Mouse (Mus musculus) heart, postnatal 0 days (tissue): ENCODE data around the gene Ppp1r3g. TPM values are rescaled to one million over a fixed set of nuclear protein-coding genes. Genes with fewer than 3 reads are reported as not detected.
A peak's percentile ranks its signal among the peaks of the same experiment; 100 is the strongest.

Experiments
- ATAC-seq: fragments of 200-750 bp; cut with Nextera tagmentation; 2 replicates; pipeline ENCODE4 v1.8.0; 2017; ENCODE audit warnings: low read depth, moderate number of reproducible peaks, moderate library complexity; ENCODE audit not compliant: insufficient read depth
- DNase-seq: peaks from one replicate; pipeline ENCODE4 v3.0.0-alpha.2; 2016; ENCODE audit warnings: low spot score
- H3K27ac ChIP-seq: fragments of 300-500 bp; sonication (generic); 2 replicates; pipeline ENCODE4 v1.5.1; 2014; ENCODE audit warnings: low read depth, mild to moderate bottlenecking
- H3K27me3 ChIP-seq: fragments of 300-500 bp; sonication (generic); 2 replicates; pipeline ENCODE4 v1.6.1; 2014; ENCODE audit warnings: low read length, mixed read lengths; ENCODE audit not compliant: control insufficient read depth, insufficient read depth
- H3K36me3 ChIP-seq: fragments of 300-500 bp; sonication (generic); replicated peaks from 2 replicates; pipeline ENCODE4 v1.6.1; 2014; ENCODE audit warnings: low read length, mixed read lengths; ENCODE audit not compliant: control insufficient read depth, insufficient read depth
- H3K4me1 ChIP-seq: fragments of 300-500 bp; sonication (generic); 2 replicates; pipeline ENCODE4 v1.6.1; 2014; ENCODE audit warnings: antibody characterized with exemption; ENCODE audit not compliant: control insufficient read depth, insufficient read depth
- H3K4me2 ChIP-seq: fragments of 300-500 bp; sonication (generic); 2 replicates; pipeline ENCODE4 v1.6.1; 2014; ENCODE audit warnings: low read depth, mild to moderate bottlenecking, low read length, moderate library complexity
- H3K4me3 ChIP-seq: fragments of 300-500 bp; sonication (generic); 2 replicates; pipeline ENCODE4 v1.5.1; 2014; ENCODE audit warnings: low read depth, low read length
- H3K9ac ChIP-seq: fragments of 300-500 bp; sonication (generic); replicated peaks from 2 replicates; pipeline ENCODE4 v1.6.1; 2014; ENCODE audit warnings: low read depth, low read length, mixed read lengths
- H3K9me3 ChIP-seq: fragments of 300-500 bp; sonication (generic); replicated peaks from 2 replicates; pipeline ENCODE4 v1.6.1; 2016; ENCODE audit warnings: low read length; ENCODE audit not compliant: control insufficient read depth
- CTCF ChIP-seq: IDR thresholded peaks from 2 replicates; pipeline ENCODE4 v1.5.1; 2016; ENCODE audit warnings: antibody characterized with exemption, control low read depth, low read depth
- EP300 ChIP-seq: IDR thresholded peaks from 2 replicates; pipeline ENCODE4 v1.6.1; 2016; ENCODE audit warnings: antibody characterized with exemption, low read depth
- WGBS: fragments of 180-500 bp; shearing (Covaris S2); extraction: QIAGEN DNeasy Blood & Tissue Kit; methylation state at CpG from one replicate; pipeline ENCODE4 v1.1.7; 2014; 5-methylcytosine and 5-hydroxymethylcytosine counted together
- polyA plus RNA-seq: library from polyadenylated mRNA; unstranded; fragments of >200 nt; fragmentation: Nextera tagmentation; extraction: Ambion mirVana; gene quantifications from 2 replicates; pipeline ENCODE4 v1.2.1, GENCODE M21; 2015
- total RNA-seq: library from RNA; depleted of rRNA; stranded (reverse); fragments of >200 nt; gene quantifications from 2 replicates; pipeline ENCODE4 v1.2.3, GENCODE M21; 2014; ENCODE audit warnings: low replicate concordance

Ppp1r3g gene
- total and polyA plus RNA-seq, 2 experiments from 2014 or later, result 2.5 to 11.8 TPM

DNA sequence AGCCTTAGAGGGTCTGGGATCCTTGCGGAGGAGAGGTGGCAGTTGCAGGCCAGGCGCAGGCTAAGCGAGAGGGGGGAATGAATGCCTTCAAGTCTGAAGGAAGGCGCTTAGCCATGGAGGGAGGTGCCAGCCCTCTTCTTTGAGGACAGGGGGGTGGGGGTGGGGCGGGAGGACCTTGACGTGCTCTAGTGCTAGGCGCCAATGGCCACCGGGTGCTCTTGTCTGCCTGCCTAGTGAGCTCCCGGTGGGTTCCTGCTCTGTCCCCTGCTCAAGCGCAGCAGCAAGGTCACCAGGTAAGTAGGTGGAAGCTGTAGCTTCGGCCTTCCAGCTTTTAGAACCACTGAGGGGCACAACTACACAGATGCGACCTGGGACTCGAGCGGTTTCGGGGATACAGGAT lies 9.1 kb downstream of the Ppp1r3g start:
- WGBS, result 8% methylated on average over 15 of the region's 15 CpGs
- H3K27ac ChIP-seq, result no peak overlapping the region

DNA sequence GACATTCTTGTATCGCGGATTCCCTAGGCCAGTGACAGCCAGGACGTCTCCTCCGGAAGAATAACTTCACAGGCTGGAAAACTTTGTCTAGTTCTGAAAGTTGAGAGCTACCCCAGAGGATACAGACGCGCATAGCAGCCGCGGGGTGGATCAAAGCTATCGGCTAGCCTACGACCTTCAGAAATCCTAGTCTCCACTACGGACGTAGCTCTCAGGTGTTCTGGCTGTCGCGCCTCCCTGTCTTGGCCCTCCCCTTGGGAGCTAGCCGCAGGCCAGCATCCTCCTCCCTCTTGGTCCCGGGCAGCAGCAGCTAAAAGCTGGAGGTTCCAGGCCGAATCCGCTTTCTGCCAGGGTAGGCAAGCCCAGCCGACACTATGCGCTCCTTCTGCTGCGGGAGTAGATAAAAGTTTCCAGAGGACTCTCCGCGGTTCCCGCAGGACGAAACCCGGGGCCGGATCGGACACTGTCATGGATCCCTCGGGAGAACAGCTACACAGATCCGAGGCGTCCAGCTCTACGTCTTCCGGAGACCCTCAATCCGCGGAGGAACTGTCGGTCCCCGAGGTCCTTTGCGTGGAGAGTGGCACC lies 9.6 kb downstream of the Ppp1r3g start:
- peak overlapping the region; percentile 100 for H3K4me2 ChIP-seq
- DNase-seq, result peak; percentile 36
- TF ChIP-seq EP300 (no peak), CTCF (no peak)
- peaks cover 11% of the 10 kb centered on the region for H3K27me3 ChIP-seq
- peak overlapping the region; percentile 64 for H3K9ac ChIP-seq
- H3K9me3 ChIP-seq, result no peaks in the 10 kb centered on the region
- H3K36me3 ChIP-seq, result no peaks in the 10 kb centered on the region
- peaks cover 10% of the 10 kb centered on the region for H3K4me1 ChIP-seq
- peak overlapping the region; percentile 69 for H3K4me3 ChIP-seq
- peak; percentile 57 for ATAC-seq
- no peak overlapping the region for H3K27ac ChIP-seq
- under 1% methylated on average over 38 of the region's 38 CpGs for WGBS

More for the DNA sequence above, 9.1 kb downstream of the Ppp1r3g start:
- peak; percentile 11 for DNase-seq
- Histone ChIP-seq H3K27me3 (peaks cover 11% of the 10 kb centered on the region), H3K9me3 (no peaks in the 10 kb centered on the region), H3K36me3 (no peaks in the 10 kb centered on the region), H3K4me1 (peaks cover 10% of the 10 kb centered on the region), H3K9ac (0 out of 2 replicates have a peak overlapping the region, but pooled peaks have one; percentile 64), H3K4me2 (peak overlapping the region; percentile 100), H3K4me3 (peak overlapping the region; percentile 69)
- TF ChIP-seq CTCF, result no peak
- TF ChIP-seq EP300, result no peak
- ATAC-seq, result peak; percentile 30; the same call in 1 of the 2 replicates

DNA sequence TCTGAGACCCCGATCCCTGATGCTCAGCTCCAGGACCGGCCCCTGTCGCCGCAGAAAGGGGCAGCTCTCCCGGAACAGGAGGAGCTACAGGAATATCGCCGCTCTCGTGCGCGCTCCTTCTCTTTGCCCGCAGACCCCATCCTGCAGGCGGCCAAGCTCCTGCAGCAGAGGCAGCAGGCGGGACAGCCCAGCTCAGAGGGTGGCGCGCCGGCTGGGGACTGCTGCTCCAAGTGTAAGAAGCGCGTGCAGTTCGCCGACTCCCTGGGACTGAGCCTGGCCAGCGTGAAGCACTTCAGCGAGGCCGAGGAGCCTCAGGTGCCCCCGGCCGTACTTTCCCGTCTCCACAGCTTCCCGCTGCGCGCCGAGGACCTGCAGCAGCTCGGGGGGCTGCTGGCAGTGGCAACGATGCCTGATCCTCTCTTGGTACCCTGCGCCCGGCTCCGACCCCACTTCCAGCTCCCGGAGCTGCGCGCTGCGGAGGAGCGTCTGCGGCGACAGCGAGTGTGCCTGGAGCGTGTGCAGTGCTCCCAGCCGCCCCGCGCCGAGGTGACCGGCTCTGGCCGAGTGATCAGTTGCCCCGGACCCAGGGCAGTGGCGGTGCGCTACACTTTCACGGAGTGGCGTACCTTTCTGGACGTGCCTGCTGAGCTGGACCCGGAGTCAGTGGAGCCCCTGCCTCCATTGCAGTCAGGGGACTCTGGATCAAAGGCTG lies 10.2 kb downstream of the Ppp1r3g start:
- Histone ChIP-seq H3K27ac (no peak overlapping the region), H3K4me3 (peak overlapping the region; percentile 69), H3K9me3 (no peaks in the 10 kb centered on the region), H3K36me3 (no peaks in the 10 kb centered on the region), H3K4me2 (peak overlapping the region; percentile 100), H3K9ac (peak overlapping the region; percentile 64), H3K27me3 (peaks cover 11% of the 10 kb centered on the region), H3K4me1 (peaks cover 10% of the 10 kb centered on the region)
- peak; percentile 27 for DNase-seq
- peak; percentile 69 for ATAC-seq
- under 1% methylated on average over 57 of the region's 57 CpGs for WGBS
- TF ChIP-seq EP300 (no peak), CTCF (no peak; the same call in 1 of the 2 replicates)

DNA sequence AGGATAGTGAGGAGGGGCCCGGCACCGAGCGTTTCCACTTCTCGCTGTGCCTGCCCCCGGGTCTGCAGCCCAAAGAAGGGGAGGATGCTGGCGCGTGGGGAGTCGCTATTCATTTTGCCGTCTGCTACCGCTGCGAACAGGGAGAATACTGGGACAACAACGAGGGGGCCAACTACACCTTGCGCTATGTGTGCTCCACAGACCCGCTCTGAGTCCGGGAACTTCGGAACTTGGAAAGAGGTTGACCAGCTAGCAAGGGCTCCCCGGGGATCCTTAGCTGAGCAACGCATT lies 10.7 kb downstream of the Ppp1r3g start:
- Histone ChIP-seq H3K4me3 (peak overlapping the region; percentile 69), H3K9me3 (no peaks in the 10 kb centered on the region), H3K4me1 (peaks cover 10% of the 10 kb centered on the region), H3K27ac (no peak overlapping the region), H3K27me3 (peaks cover 11% of the 10 kb centered on the region), H3K4me2 (peak overlapping the region; percentile 100), H3K9ac (peak overlapping the region; percentile 64), H3K36me3 (no peaks in the 10 kb centered on the region)
- ATAC-seq, result no peak
- TF ChIP-seq CTCF (no peak), EP300 (no peak)
- WGBS, result 3% methylated on average over 18 of the region's 18 CpGs
- DNase-seq, result no peak

DNA sequence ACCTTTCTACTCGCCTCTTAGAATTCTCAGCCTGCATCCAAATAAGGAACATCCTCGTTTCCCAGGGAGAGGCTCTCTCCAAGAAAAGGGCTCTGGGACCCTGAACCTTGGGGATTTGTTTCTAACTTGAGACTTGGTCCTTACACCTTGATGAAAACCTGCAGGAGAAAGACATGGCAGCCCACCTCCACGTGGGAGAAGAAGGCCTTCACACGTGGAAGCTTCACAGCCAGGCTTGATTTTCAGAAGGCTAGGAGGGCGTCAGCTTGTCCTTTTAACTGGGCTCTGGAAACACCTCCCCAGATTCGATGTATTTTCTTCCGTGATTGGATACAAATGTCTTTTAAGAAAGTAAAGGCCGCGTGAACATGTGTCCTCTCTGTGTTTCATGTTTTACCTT lies 11.2 kb downstream of the Ppp1r3g start:
- H3K4me2 ChIP-seq, result peak overlapping the region; percentile 100
- TF ChIP-seq EP300 (no peak), CTCF (no peak)
- 0 out of 2 replicates have a peak overlapping the region, but pooled peaks have one; percentile 64 for H3K9ac ChIP-seq
- ATAC-seq (no peak), DNase-seq (no peak)
- H3K4me3 ChIP-seq, result peak overlapping the region; percentile 69
- H3K27ac ChIP-seq, result no peak overlapping the region
- peaks cover 11% of the 10 kb centered on the region for H3K27me3 ChIP-seq
- 51% methylated on average over 9 of the region's 9 CpGs for WGBS
- peaks cover 10% of the 10 kb centered on the region for H3K4me1 ChIP-seq
- H3K36me3 ChIP-seq, result no peaks in the 10 kb centered on the region
- H3K9me3 ChIP-seq, result no peaks in the 10 kb centered on the region
